Mouse (Mus musculus) thymus, adult 2 months (tissue): Measurements from ENCODE around the gene Bach1. TPM values are rescaled to one million over a fixed set of nuclear protein-coding genes. Genes with fewer than 3 reads are reported as not detected.

Experiments
- DNase-seq: peaks from one replicate; pipeline ENCODE4 v3.0.0; 2021
- H3K27ac ChIP-seq: fragments of 200-500 bp; 2 replicates; pipeline ENCODE4 v1.5.1; 2012; ENCODE audit warnings: low read length, control low read depth; ENCODE audit not compliant: control insufficient read depth, insufficient read depth
- H3K27me3 ChIP-seq: fragments of 200-500 bp; 2 replicates; pipeline ENCODE4 v1.6.1; 2012; ENCODE audit warnings: mild to moderate bottlenecking, low read length, moderate library complexity, mixed read lengths; ENCODE audit not compliant: control insufficient read depth, insufficient read depth
- H3K36me3 ChIP-seq: fragments of 200-500 bp; 2 replicates; pipeline ENCODE4 v1.6.1; 2012; ENCODE audit warnings: mild to moderate bottlenecking, low read length, moderate library complexity; ENCODE audit not compliant: control insufficient read depth, insufficient read depth
- H3K4me1 ChIP-seq: fragments of 200-500 bp; replicated peaks from 2 replicates; pipeline ENCODE4 v1.6.1; 2012; ENCODE audit warnings: low read length; ENCODE audit not compliant: control insufficient read depth, insufficient read depth
- H3K4me3 ChIP-seq: fragments of 200-500 bp; 2 replicates; pipeline ENCODE4 v1.5.1; 2012; ENCODE audit warnings: mild to moderate bottlenecking, low read length, control low read depth, moderate library complexity; ENCODE audit not compliant: control insufficient read depth, insufficient read depth
- CTCF ChIP-seq: fragments of 200-500 bp; IDR thresholded peaks from 2 replicates; pipeline ENCODE4 v1.5.1; 2012; ENCODE audit warnings: mild to moderate bottlenecking, control low read depth, low read length, moderate library complexity, borderline replicate concordance; ENCODE audit not compliant: control insufficient read depth, poor library complexity, insufficient read depth; ENCODE audit errors: extremely low read depth
- POLR2A ChIP-seq: fragments of 200-500 bp; IDR thresholded peaks from 2 replicates; pipeline ENCODE4 v1.6.1; 2012; ENCODE audit warnings: mild to moderate bottlenecking, low read length, control low read depth, moderate library complexity; ENCODE audit not compliant: control insufficient read depth, poor library complexity, insufficient read depth; ENCODE audit errors: extremely low read depth
- WGBS: fragments of 180-500 bp; shearing (Covaris S2); methylation state at CpG from one replicate; pipeline ENCODE4 v1.1.7; 2018; 5-methylcytosine and 5-hydroxymethylcytosine counted together
- polyA plus RNA-seq: library from polyadenylated mRNA; depleted of rRNA; stranded (reverse); fragments of >200 nt; gene quantifications from 2 replicates; pipeline ENCODE4 v1.2.3, GENCODE M21; 2012

The Bach1 gene
- polyA plus RNA-seq, 1 experiment, result 40.2 TPM

DNA sequence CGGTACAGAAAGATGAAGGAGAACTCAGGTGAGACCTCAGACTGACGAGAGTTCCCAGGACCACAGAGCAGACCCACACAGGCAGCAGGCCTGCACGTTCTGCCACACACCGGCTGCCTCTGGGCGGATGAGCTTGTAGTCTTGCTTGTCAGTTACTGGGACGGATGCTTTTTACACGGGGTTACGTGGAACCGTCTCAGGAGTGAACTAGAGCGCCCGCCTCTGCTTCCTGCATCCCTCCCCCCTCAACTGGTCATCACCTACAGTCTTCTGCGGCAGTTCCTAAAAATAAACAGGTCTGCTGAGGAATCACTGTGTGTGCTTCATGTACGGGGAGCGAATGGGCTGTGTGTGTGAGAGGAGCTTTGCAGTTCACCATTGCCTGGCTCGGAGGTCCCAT, 24.7 kb downstream of the Bach1 start:
- Histone ChIP-seq H3K27me3 (no peaks in the 10 kb centered on the region), H3K27ac (peak overlapping the region; percentile 85), H3K4me3 (no peak overlapping the region), H3K36me3 (peaks cover 14% of the 10 kb centered on the region), H3K4me1 (peaks cover 62% of the 10 kb centered on the region)
- DNase-seq, result peak; percentile 54
- WGBS, result 21% methylated on average over 15 of the region's 15 CpGs
- TF ChIP-seq POLR2A, result no peak
- no peak for TF ChIP-seq CTCF

DNA sequence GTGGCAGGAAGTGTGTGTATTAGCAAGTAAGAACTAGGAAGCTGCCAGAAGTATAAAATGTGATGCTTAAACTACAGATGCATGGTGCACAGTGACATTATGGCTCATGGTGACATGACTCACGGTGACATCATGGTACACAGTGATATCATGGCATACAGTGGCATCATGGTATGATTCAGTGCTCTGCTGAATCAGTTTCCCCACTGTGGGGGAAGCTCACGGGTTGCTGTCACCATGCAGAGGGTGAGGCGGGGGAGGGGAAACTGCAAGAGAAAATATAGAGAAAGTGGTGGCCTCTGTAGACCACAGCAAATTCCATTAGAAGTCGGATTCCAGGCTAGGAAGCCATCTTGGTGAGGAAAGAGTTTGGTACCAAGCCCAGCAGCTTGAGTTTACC, 26.1 kb downstream of the Bach1 start:
- 78% methylated on average over 4 of the region's 4 CpGs for WGBS
- TF ChIP-seq CTCF, result no peak
- no peak for TF ChIP-seq POLR2A
- Histone ChIP-seq H3K36me3 (peaks cover 10% of the 10 kb centered on the region), H3K4me3 (no peak overlapping the region), H3K27ac (peak overlapping the region; percentile 68), H3K27me3 (no peaks in the 10 kb centered on the region), H3K4me1 (peaks cover 69% of the 10 kb centered on the region)
- no peak for DNase-seq

DNA sequence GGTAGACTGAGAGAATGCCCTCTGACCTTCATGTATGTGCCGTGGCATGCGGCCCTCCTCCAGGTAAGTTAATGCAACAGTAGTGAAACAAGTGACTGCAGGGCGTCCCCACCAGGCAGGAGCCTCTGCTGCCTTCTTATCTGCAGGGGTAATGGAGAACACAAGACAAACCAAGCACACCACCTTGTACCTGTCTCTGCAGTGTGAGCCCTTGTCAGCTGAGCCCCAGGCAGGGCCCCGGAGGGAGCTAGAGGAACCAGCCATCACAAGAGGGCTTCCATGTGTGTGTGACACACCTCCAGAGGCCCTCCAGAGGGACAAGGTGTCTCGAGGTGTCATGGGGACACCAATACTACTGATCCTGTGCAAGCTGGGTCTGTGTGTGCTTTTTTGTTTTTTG, 26.5 kb downstream of the Bach1 start:
- peak overlapping the region; percentile 68 for H3K27ac ChIP-seq
- H3K4me1 ChIP-seq, result peaks cover 70% of the 10 kb centered on the region
- peak; percentile 41 for DNase-seq
- peaks cover 12% of the 10 kb centered on the region for H3K36me3 ChIP-seq
- H3K27me3 ChIP-seq, result no peaks in the 10 kb centered on the region
- TF ChIP-seq POLR2A (no peak), CTCF (no peak)
- 74% methylated on average over 5 of the region's 5 CpGs for WGBS
- no peak overlapping the region for H3K4me3 ChIP-seq

DNA sequence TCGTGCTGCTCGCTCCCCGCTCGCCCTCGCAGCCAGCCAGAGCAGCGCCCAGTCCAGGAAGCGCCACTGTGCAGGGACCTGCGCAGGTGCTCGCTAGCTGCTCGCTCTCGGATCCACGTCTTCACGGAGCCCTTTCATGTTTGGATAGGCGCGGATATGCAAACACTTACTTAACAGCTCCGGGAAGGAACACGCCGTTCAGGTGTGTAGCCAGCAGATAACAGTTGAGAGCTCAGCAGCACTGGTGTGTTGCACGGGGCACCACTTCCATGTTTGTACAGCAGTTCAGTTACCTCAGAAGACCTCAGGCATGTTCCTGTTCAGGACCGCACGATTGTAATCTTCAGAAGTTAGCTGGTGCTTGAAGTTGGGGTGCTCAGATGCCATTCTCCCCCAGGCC, 27.2 kb downstream of the Bach1 start:
- 9% methylated on average over 21 of the region's 21 CpGs for WGBS
- H3K27ac ChIP-seq, result peak overlapping the region; percentile 98
- H3K36me3 ChIP-seq, result peaks cover 20% of the 10 kb centered on the region
- TF ChIP-seq POLR2A (peak; percentile 51; the same call in 1 of the 2 replicates), CTCF (0 out of 2 replicates have a peak, but pooled peaks have one; percentile 34)
- H3K27me3 ChIP-seq, result no peaks in the 10 kb centered on the region
- peak; percentile 81 for DNase-seq
- H3K4me1 ChIP-seq, result peaks cover 72% of the 10 kb centered on the region
- H3K4me3 ChIP-seq, result peak overlapping the region; percentile 39

DNA sequence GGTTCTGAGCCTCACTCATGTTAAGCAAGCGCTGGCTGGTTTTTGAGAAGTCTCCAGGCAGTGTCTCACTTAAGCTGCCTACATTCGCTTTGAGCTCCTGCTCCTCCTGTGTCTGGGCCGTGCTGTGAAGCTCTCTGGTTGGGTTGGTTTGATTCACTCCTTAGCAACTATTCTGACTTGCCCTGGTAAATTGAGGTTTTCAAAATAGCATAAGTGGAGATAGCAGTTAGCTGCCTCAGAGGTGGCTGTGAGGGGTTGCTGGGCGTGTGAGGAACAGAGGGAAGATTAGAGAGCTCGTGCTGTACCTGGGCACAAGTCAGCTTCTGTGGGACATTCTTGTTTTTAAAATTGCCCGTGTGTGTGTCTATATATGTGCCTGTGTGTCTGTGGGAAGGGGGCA, 27.6 kb downstream of the Bach1 start:
- TF ChIP-seq POLR2A, result no peak
- TF ChIP-seq CTCF, result no peak
- peaks cover 21% of the 10 kb centered on the region for H3K36me3 ChIP-seq
- H3K27ac ChIP-seq, result peak overlapping the region; percentile 98
- H3K4me1 ChIP-seq, result peaks cover 68% of the 10 kb centered on the region
- 10% methylated on average over 6 of the region's 6 CpGs for WGBS
- no peak for DNase-seq
- H3K4me3 ChIP-seq, result peak overlapping the region; percentile 39
- H3K27me3 ChIP-seq, result no peaks in the 10 kb centered on the region

DNA sequence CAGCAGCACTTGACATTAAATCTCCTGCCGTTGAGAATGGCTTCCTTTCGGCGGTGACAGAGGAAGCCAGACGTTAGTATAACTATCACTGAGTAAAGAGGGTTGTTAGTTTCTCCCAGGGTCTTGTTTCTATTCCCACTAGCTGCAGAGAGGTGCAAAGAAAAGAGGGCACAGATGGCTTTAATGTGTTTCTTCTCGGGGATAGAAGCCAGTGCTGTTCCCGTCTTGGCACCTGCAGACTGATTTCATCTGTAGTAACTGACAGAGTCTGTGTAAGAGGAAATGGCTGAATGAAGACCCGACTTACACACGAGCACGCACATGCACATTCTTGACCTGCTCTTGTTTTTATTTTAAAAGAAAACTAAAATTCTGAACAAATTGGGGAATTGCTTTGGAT, 28.5 kb downstream of the Bach1 start:
- DNase-seq, result peak; percentile 59
- 4% methylated on average over 9 of the region's 9 CpGs for WGBS
- peak overlapping the region; percentile 98; the same call in 1 of the 2 replicates for H3K27ac ChIP-seq
- H3K36me3 ChIP-seq, result peaks cover 20% of the 10 kb centered on the region
- H3K4me3 ChIP-seq, result no peak overlapping the region
- no peaks in the 10 kb centered on the region for H3K27me3 ChIP-seq
- no peak for TF ChIP-seq CTCF
- TF ChIP-seq POLR2A, result no peak
- H3K4me1 ChIP-seq, result peaks cover 63% of the 10 kb centered on the region

DNA sequence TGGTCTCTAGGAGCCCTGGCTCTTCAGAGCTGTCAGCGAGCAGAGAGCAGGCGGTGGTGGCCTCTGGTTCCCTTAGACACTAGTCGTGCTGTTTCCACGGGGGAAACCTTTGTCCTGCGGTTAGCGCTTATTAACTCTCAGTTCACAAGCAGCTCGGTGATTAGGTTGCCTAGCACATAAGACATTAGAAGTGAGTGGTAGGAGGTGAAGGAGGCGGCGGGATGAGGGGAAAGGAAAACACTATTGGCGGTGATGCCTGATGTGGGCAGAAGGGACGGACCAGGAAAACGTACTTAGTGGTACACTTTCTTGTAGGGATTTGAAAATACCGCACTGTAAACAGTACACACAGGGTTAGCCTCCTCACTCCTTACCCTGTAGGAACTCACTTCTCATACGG, 29.2 kb downstream of the Bach1 start:
- 64% methylated on average over 14 of the region's 14 CpGs for WGBS
- Histone ChIP-seq H3K36me3 (peaks cover 17% of the 10 kb centered on the region), H3K4me1 (peaks cover 59% of the 10 kb centered on the region), H3K4me3 (no peak overlapping the region), H3K27ac (peak overlapping the region; percentile 97), H3K27me3 (no peaks in the 10 kb centered on the region)
- peak; percentile 35 for DNase-seq
- TF ChIP-seq CTCF, result no peak
- no peak for TF ChIP-seq POLR2A
